Mouse (Mus musculus) spleen, embryonic (tissue): ENCODE results near the gene Gnai2.

Experiments
- CTCF ChIA-PET: fragments of 350-600 bp; sonication (Branson Sonifier 250); formaldehyde crosslinking; loops from one replicate; lab custom pipeline; 2022; lab: Charles Lee

Gnai2 gene

GRCm38 (mm10) chr9:107633091-107633660, 2.0 kb downstream of the Gnai2 start:
- CTCF ChIA-PET: interaction anchor here (0.8 kb wide), 2 partner anchors 14 to 31 kb away, joined by 3 read pairs; no protein-coding TSS in a partner anchor

- CTCF ChIA-PET: interaction anchor here (0.8 kb wide), 2 partner anchors 13 to 30 kb away, joined by 3 read pairs; no protein-coding TSS in a partner anchor
Measured at GRCm38 (mm10) chr9:107632478-107632877, 2.7 kb downstream of the Gnai2 start.

GRCm38 (mm10) chr9:107631861-107632260, 3.3 kb downstream of the Gnai2 start:
- CTCF ChIA-PET: no interaction called here

GRCm38 (mm10) chr9:107631311-107631826, 3.8 kb downstream of the Gnai2 start:
- CTCF ChIA-PET: interaction anchor here (0.9 kb wide), 1 partner anchor 45 kb away, joined by 6 read pairs; no protein-coding TSS in a partner anchor

GRCm38 (mm10) chr9:107630576-107630975, 4.6 kb downstream of the Gnai2 start:
- CTCF ChIA-PET: interaction anchor here (0.9 to 1.1 kb wide), 3 partner anchors 14 to 46 kb away, joined by 5 to 8 read pairs (median 6); no protein-coding TSS in a partner anchor

GRCm38 (mm10) chr9:107629901-107630425, 5.2 kb downstream of the Gnai2 start:
- CTCF ChIA-PET: interaction anchor here (0.6 to 1.1 kb wide), 3 partner anchors 13 to 31 kb away, joined by 4 to 8 read pairs (median 5); no protein-coding TSS in a partner anchor

- CTCF ChIA-PET: interaction anchor here (0.6 to 0.7 kb wide), 3 partner anchors 17 to 142 kb away, joined by 4 to 12 read pairs (median 7); no protein-coding TSS in a partner anchor
Measured at GRCm38 (mm10) chr9:107629411-107629730, 5.8 kb downstream of the Gnai2 start.

- CTCF ChIA-PET: interaction anchor here (0.6 to 0.7 kb wide), 3 partner anchors 18 to 170 kb away, joined by 3 to 12 read pairs (median 7); no protein-coding TSS in a partner anchor
Measured at GRCm38 (mm10) chr9:107628721-107629410, 6.3 kb downstream of the Gnai2 start.

- CTCF ChIA-PET: interaction anchor here (1.1 to 1.4 kb wide), 3 partner anchors 13 to 18 kb away, joined by 5 to 14 read pairs (median 5); no protein-coding TSS in a partner anchor
Measured at GRCm38 (mm10) chr9:107627387-107628255, 7.5 kb downstream of the Gnai2 start.

GRCm38 (mm10) chr9:107626844-107627277, 8.3 kb downstream of the Gnai2 start:
- CTCF ChIA-PET: interaction anchor here (0.6 to 3.1 kb wide), 8 partner anchors 14 to 422 kb away, joined by 3 to 19 read pairs (median 4); partner anchors contain the start of gene Gmppb

- CTCF ChIA-PET: interaction anchor here (0.5 to 3.1 kb wide), 8 partner anchors 9 to 423 kb away, joined by 3 to 19 read pairs (median 4); partner anchors contain the start of gene Gmppb
Measured at GRCm38 (mm10) chr9:107626158-107626843, 8.9 kb downstream of the Gnai2 start.

GRCm38 (mm10) chr9:107625351-107626128, 9.6 kb downstream of the Gnai2 start:
- CTCF ChIA-PET: interaction anchor here (1.4 to 3.1 kb wide), 2 partner anchors 19 to 24 kb away, joined by 4 to 19 read pairs; no protein-coding TSS in a partner anchor

GRCm38 (mm10) chr9:107624951-107625350, 10.2 kb downstream of the Gnai2 start:
- CTCF ChIA-PET: interaction anchor here (3.1 kb wide), 1 partner anchor 20 kb away, joined by 19 read pairs; no protein-coding TSS in a partner anchor

- CTCF ChIA-PET: interaction anchor here (0.7 to 3.1 kb wide), 2 partner anchors 13 to 20 kb away, joined by 3 to 19 read pairs; no protein-coding TSS in a partner anchor
Measured at GRCm38 (mm10) chr9:107624539-107624938, 10.6 kb downstream of the Gnai2 start.

- CTCF ChIA-PET: interaction anchor here (0.9 kb wide), 1 partner anchor 18 kb away, joined by 4 read pairs; no protein-coding TSS in a partner anchor
Measured at GRCm38 (mm10) chr9:107620954-107621353, 14.2 kb downstream of the Gnai2 start.

- CTCF ChIA-PET: interaction anchor here (0.8 kb wide), 1 partner anchor 13 kb away, joined by 3 read pairs; no protein-coding TSS in a partner anchor
Measured at GRCm38 (mm10) chr9:107619546-107619879, 15.7 kb downstream of the Gnai2 start.

- CTCF ChIA-PET: interaction anchor here (0.8 kb wide), 1 partner anchor 14 kb away, joined by 3 read pairs; no protein-coding TSS in a partner anchor
Measured at GRCm38 (mm10) chr9:107618778-107619545, 16.2 kb downstream of the Gnai2 start.

GRCm38 (mm10) chr9:107618098-107618497, 17.1 kb downstream of the Gnai2 start:
- CTCF ChIA-PET: interaction anchor here (0.7 kb wide), 2 partner anchors 8 to 107 kb away, joined by 4 to 11 read pairs; no protein-coding TSS in a partner anchor
